Mouse (Mus musculus) right cerebral cortex, adult 18-20 months (tissue): ENCODE results near the gene Crispld2.

Source experiments
- DNase-seq: peaks from one replicate; pipeline ENCODE4 v3.0.0; 2022; ENCODE audit warnings: mixed read lengths

The Crispld2 gene

DNA sequence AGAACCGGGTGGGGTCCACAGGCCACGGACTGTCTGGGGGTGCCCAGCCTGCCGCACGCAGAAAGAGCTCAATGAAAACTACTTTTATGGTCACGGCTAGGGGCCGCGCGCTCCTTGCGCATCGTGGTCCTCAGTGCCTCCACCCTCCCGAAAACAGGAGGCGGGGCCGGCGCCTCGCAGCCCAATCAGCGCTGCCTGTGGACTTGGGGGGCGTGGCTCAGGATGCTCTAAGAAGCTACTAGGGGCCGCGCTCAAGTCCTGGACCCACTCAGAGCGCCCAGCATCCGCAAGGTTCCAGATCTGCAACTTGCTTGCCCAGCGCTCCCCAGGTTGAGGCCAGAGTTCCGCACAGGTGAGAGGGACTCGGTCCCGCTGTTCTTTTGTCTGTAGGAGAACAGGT lies at the start of gene Crispld2:
Gene Crispld2, plus strand, starts transcription at position 190 of the 400 bp plus-strand sequence.
- DNase-seq: peak; percentile 60

DNA sequence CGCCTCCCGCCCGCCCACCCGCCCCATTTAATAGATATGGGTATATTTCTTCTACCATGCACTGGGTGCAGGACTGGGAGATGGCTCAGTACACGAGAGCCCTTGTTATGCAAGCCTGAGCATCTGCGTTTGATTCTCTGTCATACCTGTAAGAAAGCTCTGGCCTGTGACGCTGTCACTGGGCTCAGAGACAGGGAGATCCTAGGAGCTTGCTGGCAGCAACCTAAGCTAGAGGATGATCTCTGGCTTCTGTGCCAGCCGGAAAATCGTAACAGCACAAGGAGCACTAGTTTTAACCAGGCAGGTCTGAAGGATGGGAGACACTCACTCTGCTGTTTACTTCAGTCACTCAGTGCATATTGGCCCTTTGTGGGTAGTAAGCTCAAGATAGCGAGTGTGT lies 48.6 kb upstream of the Crispld2 start:
- no peak for DNase-seq

DNA sequence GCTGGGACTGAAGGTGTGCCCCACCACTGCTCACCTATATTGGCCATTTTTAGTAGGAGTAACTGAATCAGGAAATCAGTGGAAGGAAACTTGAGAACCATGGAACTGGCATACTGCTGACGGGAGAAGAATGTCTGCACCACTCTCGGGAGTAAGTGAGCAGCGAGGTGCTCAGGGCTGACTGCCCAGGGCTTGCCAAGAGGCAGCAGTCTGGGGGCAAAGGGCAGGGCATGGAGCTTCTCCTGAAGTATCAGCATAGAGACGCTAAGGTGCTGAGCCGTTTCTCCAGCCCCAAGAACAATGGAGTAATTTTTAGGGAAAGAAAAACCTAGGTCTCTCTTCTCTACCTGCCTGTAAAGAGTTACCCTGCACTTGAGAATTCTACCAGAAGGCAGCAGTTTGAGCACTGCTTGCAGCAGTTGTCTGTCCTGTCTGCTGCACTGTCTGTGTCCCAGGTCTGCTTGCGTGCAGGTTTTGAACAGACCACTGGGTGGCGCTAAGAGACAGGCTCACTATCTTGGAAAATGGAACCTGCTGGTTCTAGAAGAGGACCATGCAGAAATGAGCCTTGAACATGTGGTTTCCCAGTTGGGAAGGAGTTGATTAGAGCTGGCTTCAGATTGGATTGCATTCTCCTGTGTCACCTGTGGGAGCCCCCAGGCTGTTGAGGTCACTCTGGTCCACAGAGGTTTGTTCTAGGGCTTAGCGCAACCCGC lies 48.0 kb upstream of the Crispld2 start:
- peak; percentile 65 for DNase-seq

DNA sequence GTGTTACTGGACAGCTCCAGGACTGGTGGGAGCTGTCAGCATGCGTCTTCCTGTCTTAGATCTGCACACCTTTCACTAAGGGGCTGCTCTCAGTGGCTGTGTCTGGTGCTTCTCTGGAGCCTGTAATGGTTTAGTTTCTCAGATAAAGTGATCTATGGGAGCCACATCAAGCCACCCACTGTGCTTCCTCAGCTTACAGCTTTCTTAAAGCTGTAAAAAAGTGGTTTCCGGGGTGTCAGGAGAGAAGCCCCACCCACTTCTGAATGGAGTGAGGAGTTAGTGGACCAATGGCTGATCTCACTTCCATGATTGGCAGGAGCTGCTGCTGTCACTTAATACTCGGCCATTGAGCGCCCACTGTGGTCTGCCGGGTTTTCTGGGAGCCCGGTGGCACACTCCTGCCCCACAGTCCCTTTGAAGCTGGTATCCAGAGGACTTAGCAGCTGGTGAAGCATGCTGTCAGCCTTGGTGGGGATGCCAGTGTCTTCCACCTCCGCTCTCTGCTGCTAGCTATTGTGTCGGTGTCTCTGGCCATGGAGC lies 45.8 kb upstream of the Crispld2 start:
- DNase-seq: no peak

DNA sequence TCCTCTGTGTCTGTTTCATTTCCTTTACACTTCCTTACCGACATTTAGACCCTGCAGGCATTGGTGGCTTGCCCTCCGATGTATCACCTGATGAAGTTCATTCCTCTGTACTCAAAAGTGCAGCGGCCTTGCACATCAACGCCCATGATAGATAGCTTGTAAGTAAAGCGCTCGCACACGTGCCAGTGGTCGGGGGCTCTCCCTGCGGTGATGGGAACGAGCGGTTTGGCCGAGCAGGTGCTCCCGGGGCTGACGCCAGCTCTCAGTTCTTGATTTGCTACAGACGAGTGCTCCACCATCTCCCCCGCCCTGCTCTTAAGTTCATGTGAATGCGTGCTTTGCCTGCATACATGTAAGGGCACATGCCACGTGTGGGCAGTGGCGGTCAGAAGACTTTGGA lies 44.6 kb upstream of the Crispld2 start:
- no peak for DNase-seq

DNA sequence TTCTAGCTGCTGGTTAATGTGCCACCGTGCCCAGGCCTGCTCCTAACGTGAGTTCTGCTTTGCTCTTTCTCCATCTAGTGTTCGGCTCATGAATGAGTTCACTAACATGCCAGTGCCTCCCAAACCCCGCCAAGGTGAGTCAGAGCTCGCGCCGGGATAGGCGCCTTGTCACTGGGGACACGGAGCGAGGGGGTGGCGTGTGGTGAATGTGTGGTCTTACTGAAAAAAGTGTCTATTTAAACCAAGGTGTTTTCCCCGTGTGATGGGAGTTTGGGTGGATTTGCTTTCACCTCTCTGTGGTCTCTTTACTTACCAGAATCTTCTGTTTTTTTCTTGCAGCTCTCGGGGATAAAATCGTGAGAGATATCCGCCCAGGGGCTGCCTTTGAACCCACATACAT lies 43.9 kb upstream of the Crispld2 start:
- DNase-seq: peak; percentile 75

DNA sequence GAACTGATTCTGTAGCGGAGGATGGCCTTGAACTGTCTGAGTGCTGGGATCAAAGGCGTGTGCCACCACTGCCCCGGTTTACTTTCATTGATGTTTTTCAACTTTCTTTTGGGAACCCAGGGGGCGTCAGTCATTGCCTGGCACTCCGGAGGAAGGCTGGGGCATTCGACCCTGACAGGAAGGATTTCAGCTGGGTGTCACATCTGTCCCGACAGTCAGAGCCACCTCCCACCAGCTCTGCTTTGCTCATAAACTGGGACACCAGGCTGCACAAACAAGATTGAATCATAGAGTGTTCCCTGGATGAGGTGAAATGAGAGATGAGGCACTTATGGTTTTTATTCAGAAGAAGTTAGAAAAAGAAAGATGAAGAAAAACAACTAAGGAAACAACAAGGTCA lies 40.0 kb upstream of the Crispld2 start:
- no peak for DNase-seq

DNA sequence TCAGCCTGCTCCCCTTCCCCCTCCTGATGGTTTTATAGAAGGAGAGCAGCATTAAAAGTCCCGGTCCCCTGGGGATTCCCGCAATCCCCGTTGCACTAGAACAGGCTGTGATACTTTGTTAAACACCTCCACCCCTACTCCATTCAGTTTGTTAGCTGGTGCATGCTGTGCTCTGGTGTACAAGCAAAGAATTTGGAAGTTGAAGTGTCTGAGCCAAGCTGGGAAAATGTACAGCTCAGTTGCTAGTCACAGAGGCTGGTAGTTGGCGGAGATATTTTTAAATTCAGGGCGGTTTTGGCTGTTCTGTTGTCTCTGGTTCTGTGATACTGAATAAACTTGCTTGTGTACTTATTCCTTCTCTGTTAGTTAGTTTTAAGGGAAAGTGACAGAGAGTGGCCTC lies 39.5 kb upstream of the Crispld2 start:
- peak; percentile 80 for DNase-seq

DNA sequence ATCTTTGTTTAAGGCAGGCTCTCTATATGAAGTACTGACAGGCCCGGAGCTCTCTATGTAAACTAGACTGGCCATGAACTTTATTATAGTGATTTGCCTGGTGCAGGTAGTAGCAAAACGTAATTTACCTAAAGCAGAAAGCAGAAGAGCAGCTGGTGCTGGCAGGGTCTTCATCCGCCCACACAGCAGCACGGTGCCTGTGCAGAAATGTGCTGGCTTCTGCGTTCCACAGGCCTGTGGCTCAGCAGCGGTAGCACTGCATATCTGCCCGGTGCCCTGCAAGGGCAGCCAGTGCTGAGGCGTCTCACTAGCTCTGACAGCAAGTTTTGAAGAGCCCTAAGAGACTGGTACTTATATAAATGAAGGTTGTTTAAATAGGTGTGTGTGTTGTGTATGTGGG lies 36.9 kb upstream of the Crispld2 start:
- peak; percentile 32 for DNase-seq

DNA sequence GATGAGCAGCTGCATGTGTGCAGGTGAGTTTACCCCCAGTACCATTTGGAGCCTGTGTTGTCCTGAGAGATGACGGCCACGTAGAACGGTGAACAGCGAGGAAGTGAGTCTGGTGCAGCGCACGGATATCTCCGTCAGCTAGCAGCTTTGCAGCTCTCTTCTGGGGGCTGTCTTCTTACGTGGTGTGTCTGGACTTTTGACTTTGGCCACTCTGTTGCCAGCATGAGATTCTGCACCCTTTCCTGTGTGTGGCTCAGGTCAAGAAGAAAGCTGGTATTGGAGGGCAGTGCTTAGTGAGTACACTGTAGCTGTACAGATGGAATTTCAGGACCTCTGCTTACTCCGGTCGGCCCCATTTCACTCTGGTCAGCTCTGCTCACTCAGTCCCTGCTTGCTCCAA lies 34.2 kb upstream of the Crispld2 start:
- DNase-seq: no peak

DNA sequence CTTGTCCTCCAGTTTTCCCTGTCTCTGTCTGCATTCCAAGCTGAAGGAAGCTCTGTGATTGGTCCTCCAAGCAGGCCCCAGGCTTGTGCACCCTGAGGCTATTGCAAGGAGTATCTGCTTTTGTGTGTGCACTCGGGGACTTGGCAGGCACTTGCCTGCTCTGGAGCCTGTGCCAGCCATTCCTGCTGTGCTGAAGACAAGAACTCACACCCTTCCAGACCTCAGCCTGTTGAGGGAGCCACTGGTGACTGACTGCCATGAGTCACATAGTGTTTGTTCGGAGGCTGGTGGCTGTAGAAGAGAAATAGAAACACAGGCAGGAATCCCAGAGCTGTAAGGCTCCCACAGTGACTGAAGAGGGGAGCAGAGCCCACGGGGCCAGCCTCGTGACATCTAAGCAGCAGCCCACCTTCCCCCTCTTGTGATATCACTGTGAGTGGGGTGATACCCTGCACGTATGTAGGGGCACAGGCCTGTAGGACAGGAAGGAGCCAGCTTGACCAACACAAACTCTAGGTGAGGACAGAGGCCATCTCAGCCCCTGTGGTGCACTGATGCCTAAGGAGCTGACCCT lies 31.6 kb upstream of the Crispld2 start:
- peak; percentile 80 for DNase-seq

DNA sequence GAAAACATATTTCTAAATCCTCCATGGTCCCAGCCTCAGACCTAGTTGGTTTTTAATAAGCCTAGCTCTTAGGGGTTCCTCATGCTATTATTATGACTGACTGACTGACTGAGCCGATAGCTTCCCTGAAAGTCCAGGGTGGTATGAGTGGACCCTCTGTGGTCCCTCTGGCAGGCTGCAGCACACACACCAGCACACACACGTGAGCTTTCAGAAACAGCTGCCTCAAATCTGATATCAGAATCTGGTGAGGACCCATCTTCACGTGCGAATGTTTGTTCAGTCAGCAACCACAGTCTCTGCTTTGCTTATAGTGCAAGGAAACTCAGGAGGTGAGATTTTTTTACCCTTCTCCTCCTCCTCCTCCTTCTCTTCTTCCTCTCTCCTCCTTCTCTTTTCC lies 27.4 kb upstream of the Crispld2 start:
- DNase-seq: no peak

DNA sequence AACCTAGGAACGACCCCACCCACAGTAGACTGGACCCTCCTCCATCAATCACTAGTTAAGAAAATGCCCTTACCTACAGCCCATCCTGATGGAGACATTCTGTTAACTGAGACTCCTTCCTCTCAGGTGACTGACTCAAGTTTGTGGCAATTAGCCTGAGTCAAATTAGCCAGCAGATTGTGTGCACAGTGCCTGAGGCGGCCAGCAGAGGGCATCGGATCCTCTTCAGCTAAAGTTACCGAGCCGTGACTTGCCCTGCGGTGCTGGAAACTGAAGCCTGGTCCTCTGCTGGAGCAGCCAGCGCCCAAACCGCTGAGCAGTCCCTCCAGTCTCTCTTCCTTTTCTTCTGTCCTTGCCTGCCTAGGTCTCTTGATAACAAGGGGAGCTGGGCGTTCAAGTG lies 24.8 kb upstream of the Crispld2 start:
- DNase-seq: no peak

DNA sequence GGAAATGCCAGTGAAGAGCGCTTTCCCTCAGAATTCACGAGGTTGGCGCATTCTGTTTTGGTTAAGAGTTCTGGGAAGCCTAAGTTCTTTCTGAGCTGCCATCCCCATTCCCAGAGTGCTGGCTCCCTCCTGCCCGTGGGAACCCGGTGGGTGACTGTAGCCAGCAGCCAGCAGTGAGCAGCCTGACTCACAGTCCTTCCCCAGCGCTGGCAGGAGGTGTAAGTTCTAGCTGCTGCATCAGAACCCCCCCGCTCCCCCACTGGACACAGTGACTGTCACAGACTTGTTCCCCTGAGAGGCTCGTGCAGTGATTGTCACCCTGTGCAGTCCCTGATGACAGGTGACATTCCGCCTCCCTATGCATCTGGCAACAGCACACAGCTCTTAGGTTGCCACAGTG lies 22.1 kb upstream of the Crispld2 start:
- peak; percentile 73 for DNase-seq

DNA sequence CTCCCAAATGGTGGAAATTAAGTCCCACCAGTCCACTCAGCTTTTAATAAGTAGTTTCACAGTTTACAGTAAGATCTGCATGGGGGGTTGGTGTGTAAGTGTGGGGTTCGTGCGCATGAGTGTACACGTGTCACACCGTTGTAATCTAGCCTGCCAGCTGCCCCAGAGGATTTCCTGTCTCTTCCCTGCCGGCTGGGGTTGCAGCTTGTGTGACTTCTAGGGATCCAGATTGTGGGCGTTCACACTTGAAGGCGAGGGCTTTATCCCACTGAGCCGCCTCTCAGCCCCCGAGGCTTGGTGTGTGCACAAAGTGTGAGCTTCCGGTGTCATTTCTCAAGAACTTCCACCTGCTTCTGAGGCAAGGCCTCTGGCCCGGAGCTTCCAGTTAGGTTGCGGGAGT lies 19.7 kb upstream of the Crispld2 start:
- no peak for DNase-seq

DNA sequence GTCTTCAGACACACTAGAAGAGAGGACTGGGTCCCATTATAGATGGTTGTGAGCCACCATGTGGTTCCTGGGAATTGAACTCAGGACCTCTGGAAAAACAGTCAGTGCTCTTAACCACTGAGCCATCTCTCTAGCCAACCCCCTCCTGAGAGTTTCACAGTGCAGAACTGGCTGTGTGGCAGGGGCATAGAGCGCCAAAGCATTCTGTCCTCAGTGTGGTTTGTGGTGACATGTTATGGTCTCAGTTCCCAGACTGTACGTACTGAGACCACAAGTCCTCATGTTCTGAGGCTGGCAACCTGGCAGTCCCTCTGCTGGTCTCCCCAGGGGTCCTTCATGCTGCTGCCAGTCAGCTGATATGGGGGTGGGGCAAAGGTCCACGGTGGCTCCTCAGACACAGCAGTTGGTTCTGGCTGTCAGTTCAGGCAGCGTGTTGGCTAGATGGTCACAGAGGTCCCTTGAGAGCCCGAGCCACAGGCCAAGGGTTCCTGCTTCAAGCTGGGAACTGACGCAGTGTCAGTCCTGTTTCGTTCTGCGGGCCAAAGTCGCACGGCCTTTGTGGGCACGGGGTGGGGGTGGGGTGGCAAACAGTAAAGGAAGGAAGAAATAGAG lies 13.4 kb upstream of the Crispld2 start:
- DNase-seq: no peak

DNA sequence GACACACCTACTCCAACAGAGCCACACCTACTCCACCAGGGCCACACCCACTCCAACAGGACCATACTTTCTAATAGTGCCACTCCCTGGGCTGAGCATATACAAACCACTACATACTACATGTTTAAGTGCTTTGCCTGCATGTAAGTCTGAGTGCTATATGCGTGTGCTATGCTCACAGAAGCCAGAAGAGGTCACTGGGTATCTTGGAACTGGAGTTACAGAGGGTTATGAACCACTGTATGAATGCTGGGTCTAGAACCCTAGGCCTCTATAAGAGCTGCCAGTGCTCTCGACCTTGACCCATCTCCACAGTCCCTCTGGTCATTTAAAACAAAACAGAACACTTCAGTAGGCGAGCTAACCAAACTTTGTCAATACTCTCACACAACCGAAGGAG lies 11.0 kb upstream of the Crispld2 start:
- DNase-seq: no peak

DNA sequence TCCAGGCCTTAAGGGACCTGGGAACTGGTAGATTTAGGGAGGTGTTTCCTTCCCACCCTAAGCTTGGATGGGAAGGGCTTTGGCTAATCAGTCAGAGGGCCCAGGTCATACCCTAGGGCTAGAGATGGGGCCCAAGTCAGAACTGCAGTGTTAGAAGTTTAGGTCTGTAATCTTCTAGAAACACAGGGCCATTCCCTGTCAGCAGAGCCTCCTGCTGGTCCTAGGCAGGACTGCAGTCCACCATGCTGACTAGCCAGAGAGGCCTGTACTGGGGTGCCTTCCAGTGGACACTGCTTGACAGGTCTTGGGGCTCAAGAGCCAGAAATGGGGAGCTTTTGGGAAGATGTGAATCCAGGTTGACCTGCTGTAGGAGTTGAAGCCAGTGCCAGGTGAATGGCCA lies 8.2 kb upstream of the Crispld2 start:
- no peak for DNase-seq

DNA sequence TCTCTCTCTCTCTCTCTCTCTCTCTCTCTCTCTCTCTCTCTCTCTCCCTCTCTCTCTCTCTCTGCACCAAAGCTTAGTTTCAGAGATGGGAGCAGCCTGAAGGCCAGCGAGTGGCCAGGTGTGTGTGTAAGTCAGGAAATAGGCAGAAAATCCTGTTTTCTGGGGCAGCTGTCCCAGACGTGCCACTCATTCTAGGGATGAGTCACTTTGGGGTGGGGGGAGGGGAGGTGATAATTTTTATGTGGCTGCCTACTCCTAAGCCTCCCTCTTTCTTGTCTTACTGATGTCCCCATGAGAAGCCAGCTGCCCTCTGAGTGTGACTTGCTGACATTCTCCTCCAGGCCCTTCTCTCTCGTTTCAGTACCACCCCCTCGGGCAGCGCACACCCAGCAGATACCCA lies 6.1 kb upstream of the Crispld2 start:
- no peak for DNase-seq

DNA sequence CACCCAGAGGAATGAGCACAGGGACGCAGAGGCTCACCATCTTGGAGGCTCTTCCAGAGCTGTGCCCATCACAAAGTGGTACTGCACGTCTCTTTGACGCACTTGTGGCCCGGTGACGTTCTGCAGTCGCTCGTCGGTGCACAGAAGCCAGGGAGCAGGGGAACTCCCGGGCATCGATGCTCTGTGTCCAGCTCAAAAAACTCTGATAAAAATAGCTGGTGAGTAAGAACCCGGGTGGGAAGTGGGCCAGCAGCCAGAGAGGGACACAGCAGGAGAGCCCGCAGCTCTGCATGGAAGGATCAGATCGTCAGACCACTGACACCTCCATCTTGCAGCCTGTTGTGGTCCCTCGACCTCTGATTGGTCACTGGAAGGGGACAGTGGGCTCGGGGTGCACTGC lies 4.2 kb upstream of the Crispld2 start:
- no peak for DNase-seq

DNA sequence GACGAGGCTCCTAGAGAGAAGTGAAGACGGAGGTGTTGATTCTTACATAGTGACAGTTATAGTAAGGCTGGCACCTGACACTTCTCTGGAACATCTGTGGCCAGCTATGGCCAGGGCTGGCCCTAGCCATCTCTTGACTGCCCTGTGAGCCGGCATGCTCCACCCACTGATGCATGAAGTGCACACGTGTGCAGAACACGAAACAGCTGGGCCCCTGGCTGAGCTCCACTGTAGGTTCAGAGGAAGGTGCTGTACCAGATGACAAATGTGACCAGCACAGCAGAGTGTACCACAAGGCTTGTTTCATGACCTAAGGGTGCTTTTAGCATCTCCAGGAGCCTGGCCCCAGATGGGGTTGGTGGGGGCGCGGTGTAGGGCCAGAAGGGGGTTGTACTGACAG lies 1.9 kb downstream of the Crispld2 start:
- no peak for DNase-seq

DNA sequence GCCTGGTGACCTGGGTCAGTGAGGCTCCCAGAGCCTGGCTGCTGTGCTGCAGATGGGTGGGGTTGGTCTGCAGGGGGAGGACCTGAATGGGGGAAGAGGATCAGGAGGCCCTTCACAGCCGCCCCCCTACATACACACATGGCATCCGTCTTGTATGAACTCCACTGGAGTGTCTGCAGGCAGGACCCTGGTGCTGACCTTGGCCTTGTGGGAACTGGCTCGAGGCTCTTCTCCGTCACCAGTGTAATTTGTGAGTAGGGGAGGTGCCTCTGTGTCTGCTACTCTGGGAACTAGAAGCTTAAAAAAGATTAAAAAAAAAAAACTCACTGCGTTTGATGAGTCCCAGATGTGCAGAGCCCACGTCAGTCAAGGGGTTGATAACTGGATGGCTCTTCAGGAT lies 2.3 kb downstream of the Crispld2 start:
- DNase-seq: no peak

DNA sequence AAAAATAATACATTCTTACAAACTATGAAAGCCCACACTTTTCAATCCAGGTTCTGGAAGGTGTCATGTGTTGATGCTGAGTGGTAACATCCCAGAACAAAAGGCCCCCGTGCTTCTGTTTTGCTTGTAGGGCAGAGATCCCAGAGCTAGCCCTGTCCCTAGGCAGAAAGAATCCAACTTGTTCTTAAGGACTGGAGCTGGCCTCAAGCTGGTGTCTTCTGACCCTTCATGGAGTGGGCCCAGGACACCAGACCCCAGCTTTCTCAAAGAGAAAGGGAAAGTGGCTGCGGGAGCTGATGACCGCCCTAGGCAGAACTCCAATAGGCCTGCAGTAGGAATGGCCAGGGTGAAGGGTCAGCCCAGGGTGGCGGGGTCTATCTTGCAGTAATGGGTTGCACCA lies 5.0 kb downstream of the Crispld2 start:
- DNase-seq: no peak

DNA sequence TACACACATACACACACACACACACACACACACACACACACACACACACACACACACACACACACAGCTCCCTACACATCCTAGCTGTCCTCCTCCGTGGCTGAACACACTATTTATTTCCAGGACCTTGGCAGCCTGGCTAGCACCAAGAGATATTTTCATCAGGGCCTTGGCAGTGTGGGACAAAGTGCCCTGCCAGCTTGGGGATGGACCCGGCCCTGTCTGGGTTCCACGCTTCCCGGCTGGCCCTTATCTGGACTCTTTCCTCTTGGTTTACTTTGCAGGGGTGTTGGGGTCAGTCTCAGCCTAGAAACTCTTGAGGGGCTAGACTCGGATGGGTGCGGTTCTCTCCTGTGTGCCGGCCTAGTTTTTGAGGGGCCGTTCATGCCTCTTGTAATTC lies 8.2 kb downstream of the Crispld2 start:
- DNase-seq: no peak
